Mouse (Mus musculus): ENCODE data around the gene Inka2. TPM values are rescaled to one million over a fixed set of nuclear protein-coding genes. Genes with fewer than 3 reads are reported as not detected.
A peak's percentile ranks its signal among the peaks of the same experiment; 100 is the strongest.

Gene Inka2
- polyA plus RNA-seq, 1 experiment from 2014 or later, result 11.8 TPM

- Histone ChIP-seq H3K36me3 (peaks cover 41% of the 10 kb centered on the region), H3K4me2 (no peak overlapping the region), H3K27me3 (no peaks in the 10 kb centered on the region), H3K27ac (replicated peaks) (no peak overlapping the region), H3K9me3 (no peaks in the 10 kb centered on the region), H3K4me3 (no peak overlapping the region), H3K9ac (no peak overlapping the region), H3K4me1 (replicated peaks) (no peaks in the 10 kb centered on the region)
- 93% methylated on average over 7 of the region's 7 CpGs for WGBS
- ATAC-seq (ENCODE audit: low FRiP score, low read depth), result no peak
These were observed 24.1 kb upstream of the Inka2 start for GRCm38 (mm10) chr3:105680346-105680745.

GRCm38 (mm10) chr3:105686394-105687323, 17.7 kb upstream of the Inka2 start:
- Histone ChIP-seq H3K4me2 (peak overlapping the region; percentile 87), H3K36me3 (peaks cover 15% of the 10 kb centered on the region), H3K9me3 (no peaks in the 10 kb centered on the region), H3K4me3 (peak overlapping the region; percentile 98), H3K27ac (replicated peaks) (peak overlapping the region; percentile 86), H3K27me3 (no peaks in the 10 kb centered on the region), H3K4me1 (replicated peaks) (peaks cover 9% of the 10 kb centered on the region), H3K9ac (peak overlapping the region; percentile 92)
- no peak; the same call in 1 of the 2 replicates for ATAC-seq (ENCODE audit: low FRiP score, low read depth)
- 9% methylated on average over 60 of the region's 60 CpGs for WGBS

- Histone ChIP-seq H3K4me3 (peak within 1 kb of the TSS; percentile 98), H3K4me1 (replicated peaks) (peaks cover 9% of the 10 kb centered on the region), H3K9ac (peak within 1 kb of the TSS; percentile 92), H3K9me3 (no peaks in the 10 kb centered on the region), H3K27me3 (no peaks in the 10 kb centered on the region), H3K36me3 (peaks cover 10% of the 10 kb centered on the region), H3K4me2 (peak within 1 kb of the TSS; percentile 87), H3K27ac (replicated peaks) (peak within 1 kb of the TSS; percentile 86)
- ATAC-seq (ENCODE audit: low FRiP score, low read depth), result peak; percentile 97
- under 1% methylated on average over 71 of the region's 72 CpGs for WGBS
These were observed 16.9 kb upstream of the Inka2 start, which contains the start of gene Ddx20 for GRCm38 (mm10) chr3:105687324-105688060. Gene Ddx20 (minus strand): TSS chr3:105687574.

GRCm38 (mm10) chr3:105688536-105688935, 15.9 kb upstream of the Inka2 start:
- Histone ChIP-seq H3K4me2 (no peak overlapping the region), H3K4me3 (no peak overlapping the region), H3K9ac (no peak overlapping the region), H3K4me1 (replicated peaks) (peaks cover 9% of the 10 kb centered on the region), H3K9me3 (no peaks in the 10 kb centered on the region), H3K27me3 (peaks cover 5% of the 10 kb centered on the region; the same call in 1 of the 2 replicates), H3K27ac (replicated peaks) (no peak overlapping the region), H3K36me3 (peaks cover 8% of the 10 kb centered on the region)
- 93% methylated on average over 2 of the region's 2 CpGs for WGBS
- no peak for ATAC-seq (ENCODE audit: low FRiP score, low read depth)

- H3K4me2 ChIP-seq, result no peak overlapping the region
- no peak for ATAC-seq (ENCODE audit: low FRiP score, low read depth)
- WGBS, result 79% methylated on average over 14 of the region's 14 CpGs
- H3K9me3 ChIP-seq, result no peaks in the 10 kb centered on the region
- H3K27me3 ChIP-seq, result peaks cover 5% of the 10 kb centered on the region; the same call in 1 of the 2 replicates
- no peaks in the 10 kb centered on the region for H3K36me3 ChIP-seq
- peaks cover 26% of the 10 kb centered on the region for H3K4me1 ChIP-seq (replicated peaks)
- no peak overlapping the region for H3K27ac ChIP-seq (replicated peaks)
- no peak overlapping the region for H3K4me3 ChIP-seq
- no peak overlapping the region for H3K9ac ChIP-seq
These were observed 10.9 kb upstream of the Inka2 start for GRCm38 (mm10) chr3:105693327-105694080.

- Histone ChIP-seq H3K27me3 (peaks cover 5% of the 10 kb centered on the region; the same call in 1 of the 2 replicates), H3K36me3 (no peaks in the 10 kb centered on the region), H3K9me3 (no peaks in the 10 kb centered on the region), H3K4me2 (peak overlapping the region; percentile 15), H3K4me1 (replicated peaks) (peaks cover 26% of the 10 kb centered on the region), H3K27ac (replicated peaks) (peak overlapping the region; percentile 65), H3K9ac (0 out of 2 replicates have a peak overlapping the region, but pooled peaks have one; percentile 8), H3K4me3 (no peak overlapping the region)
- 27% methylated on average over 20 of the region's 20 CpGs for WGBS
- peak; percentile 39; the same call in 1 of the 2 replicates for ATAC-seq (ENCODE audit: low FRiP score, low read depth)
These were observed 8.7 kb upstream of the Inka2 start for GRCm38 (mm10) chr3:105695476-105696386.

GRCm38 (mm10) chr3:105696387-105697147, 7.8 kb upstream of the Inka2 start:
- H3K4me2 ChIP-seq, result peak overlapping the region; percentile 15; the same call in 1 of the 2 replicates
- peak; percentile 46; the same call in 1 of the 2 replicates for ATAC-seq (ENCODE audit: low FRiP score, low read depth)

GRCm38 (mm10) chr3:105697148-105697441, 7.3 kb upstream of the Inka2 start:
- peaks cover 11% of the 10 kb centered on the region; the same call in 1 of the 2 replicates for H3K27me3 ChIP-seq
- no peaks in the 10 kb centered on the region for H3K9me3 ChIP-seq
- no peak overlapping the region for H3K4me3 ChIP-seq
- 52% methylated on average over 5 of the region's 5 CpGs for WGBS
- no peak overlapping the region for H3K9ac ChIP-seq
- no peak overlapping the region for H3K4me2 ChIP-seq
- no peaks in the 10 kb centered on the region for H3K36me3 ChIP-seq
- ATAC-seq (ENCODE audit: low FRiP score, low read depth), result peak; percentile 49; the same call in 1 of the 2 replicates
- H3K4me1 ChIP-seq (replicated peaks), result peaks cover 26% of the 10 kb centered on the region
- no peak overlapping the region for H3K27ac ChIP-seq (replicated peaks)

More at GRCm38 (mm10) chr3:105696387-105697147, 7.8 kb upstream of the Inka2 start:
- no peaks in the 10 kb centered on the region for H3K36me3 ChIP-seq
- no peaks in the 10 kb centered on the region for H3K9me3 ChIP-seq
- peak overlapping the region; percentile 65; the same call in 1 of the 2 replicates for H3K27ac ChIP-seq (replicated peaks)
- peaks cover 26% of the 10 kb centered on the region for H3K4me1 ChIP-seq (replicated peaks)
- 48% methylated on average over 17 of the region's 17 CpGs for WGBS
- H3K4me3 ChIP-seq, result no peak overlapping the region
- no peak overlapping the region for H3K9ac ChIP-seq
- peaks cover 7% of the 10 kb centered on the region; the same call in 1 of the 2 replicates for H3K27me3 ChIP-seq

- H3K4me2 ChIP-seq, result no peak overlapping the region
- ATAC-seq (ENCODE audit: low FRiP score, low read depth), result no peak
- 87% methylated on average over 1 of the region's 1 CpGs for WGBS
- H3K4me3 ChIP-seq, result no peak overlapping the region
- H3K9ac ChIP-seq, result no peak overlapping the region
- H3K9me3 ChIP-seq, result no peaks in the 10 kb centered on the region
- no peak overlapping the region for H3K27ac ChIP-seq (replicated peaks)
- H3K36me3 ChIP-seq, result no peaks in the 10 kb centered on the region
- peaks cover 26% of the 10 kb centered on the region for H3K4me1 ChIP-seq (replicated peaks)
- H3K27me3 ChIP-seq, result peaks cover 10% of the 10 kb centered on the region; the same call in 1 of the 2 replicates
These were observed 6.1 kb upstream of the Inka2 start for GRCm38 (mm10) chr3:105698311-105698710.

- WGBS, result 75% methylated on average over 3 of the region's 3 CpGs
- no peak overlapping the region for H3K4me3 ChIP-seq
- no peaks in the 10 kb centered on the region for H3K36me3 ChIP-seq
- H3K9ac ChIP-seq, result no peak overlapping the region
- H3K4me1 ChIP-seq (replicated peaks), result peaks cover 30% of the 10 kb centered on the region
- H3K27ac ChIP-seq (replicated peaks), result no peak overlapping the region
- no peak overlapping the region for H3K4me2 ChIP-seq
- no peak for ATAC-seq (ENCODE audit: low FRiP score, low read depth)
- no peaks in the 10 kb centered on the region for H3K9me3 ChIP-seq
- peaks cover 10% of the 10 kb centered on the region; the same call in 1 of the 2 replicates for H3K27me3 ChIP-seq
These were observed 5.0 kb upstream of the Inka2 start for GRCm38 (mm10) chr3:105699241-105699933.
